Mouse (Mus musculus) kidney, embryonic 14.5 days (tissue): ENCODE measurements around the gene Ppfia1. TPM values are rescaled to one million over a fixed set of nuclear protein-coding genes. Genes with fewer than 3 reads are reported as not detected.

ENCODE experiments used
- ATAC-seq: fragments of 200-750 bp; cut with Nextera tagmentation; 2 replicates; pipeline ENCODE4 v1.8.0; 2017; ENCODE audit warnings: moderate number of reproducible peaks, mild to moderate bottlenecking, moderate TSS enrichment, moderate library complexity; ENCODE audit not compliant: low FRiP score, low TSS enrichment
- H3K27ac ChIP-seq: fragments of 300-500 bp; sonication (generic); 2 replicates; pipeline ENCODE4 v1.5.1; 2014; ENCODE audit warnings: low read depth, mild to moderate bottlenecking, low read length, moderate library complexity, mixed read lengths
- H3K27me3 ChIP-seq: fragments of 300-500 bp; sonication (generic); 2 replicates; pipeline ENCODE4 v1.6.1; 2014; ENCODE audit warnings: mild to moderate bottlenecking, low read length; ENCODE audit not compliant: control insufficient read depth, insufficient read depth
- H3K36me3 ChIP-seq: fragments of 300-500 bp; sonication (generic); 2 replicates; pipeline ENCODE4 v1.6.1; 2014; ENCODE audit warnings: low read length, mixed read lengths; ENCODE audit not compliant: control insufficient read depth, insufficient read depth
- H3K4me1 ChIP-seq: fragments of 300-500 bp; sonication (generic); 2 replicates; pipeline ENCODE4 v1.6.1; 2014; ENCODE audit warnings: low read length, mixed read lengths; ENCODE audit not compliant: control insufficient read depth, insufficient read depth
- H3K4me2 ChIP-seq: fragments of 300-500 bp; sonication (generic); replicated peaks from 2 replicates; pipeline ENCODE4 v1.6.1; 2014; ENCODE audit warnings: low read depth, mild to moderate bottlenecking, low read length
- H3K4me3 ChIP-seq: fragments of 300-500 bp; sonication (generic); 2 replicates; pipeline ENCODE4 v1.5.1; 2014; ENCODE audit warnings: mild to moderate bottlenecking, low read length
- H3K9ac ChIP-seq: fragments of 300-500 bp; sonication (generic); 2 replicates; pipeline ENCODE4 v1.6.1; 2014; ENCODE audit warnings: low read depth, mild to moderate bottlenecking, low read length, moderate library complexity
- H3K9me3 ChIP-seq: fragments of 300-500 bp; sonication (generic); 2 replicates; pipeline ENCODE4 v1.6.1; 2016; ENCODE audit warnings: low read length; ENCODE audit not compliant: control insufficient read depth
- WGBS: fragments of 180-500 bp; shearing (Covaris S2); extraction: QIAGEN DNeasy Blood & Tissue Kit; methylation state at CpG from one replicate; pipeline ENCODE4 v1.1.7; 2014; 5-methylcytosine and 5-hydroxymethylcytosine counted together
- polyA plus RNA-seq: library from polyadenylated mRNA; unstranded; fragments of >200 nt; fragmentation: Nextera tagmentation; extraction: Ambion mirVana; gene quantifications from 2 replicates; pipeline ENCODE4 v1.2.1, GENCODE M21; 2014

Ppfia1 gene
- polyA plus RNA-seq, 1 experiment from 2014 or later = 51.5 TPM

- 86% methylated on average over 7 of the region's 7 CpGs for WGBS
These were observed 91.0 kb downstream of the Ppfia1 start for GRCm38 (mm10) chr7:144462577-144462976.

DNA sequence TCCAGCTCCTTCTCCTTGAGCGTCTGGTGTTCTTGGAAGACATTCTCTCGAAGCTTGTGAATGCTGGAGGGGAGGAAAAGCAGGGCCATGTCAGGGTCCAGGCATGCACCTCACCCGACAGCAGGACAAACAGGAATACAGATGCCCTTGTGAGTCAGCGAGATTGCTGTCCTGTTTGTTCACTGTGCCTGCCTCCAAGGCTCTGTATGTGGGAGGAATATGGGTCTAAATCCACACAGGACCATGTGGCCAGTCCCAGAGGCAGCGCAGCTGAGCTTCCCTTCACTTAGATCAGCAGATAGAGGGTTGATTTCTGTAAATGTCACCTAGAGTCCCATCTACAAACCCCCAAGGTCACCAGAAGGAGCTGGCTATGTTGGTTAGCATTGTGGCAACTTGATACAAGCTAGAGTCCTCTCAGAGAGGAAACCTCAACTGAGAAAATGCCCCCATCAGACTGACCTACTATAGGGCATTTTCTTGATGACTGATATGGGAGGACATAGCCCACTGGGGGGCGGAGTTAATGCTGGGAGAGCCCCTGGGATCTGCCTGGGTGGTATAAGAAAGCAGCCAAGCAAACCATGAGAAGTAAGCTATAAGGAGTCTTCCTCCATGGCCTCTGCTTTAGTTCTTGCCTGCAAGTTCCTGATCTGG, 92.2 kb downstream of the Ppfia1 start:
- no peak overlapping the region for H3K4me2 ChIP-seq
- peaks cover 94% of the 10 kb centered on the region for H3K36me3 ChIP-seq
- no peaks in the 10 kb centered on the region for H3K27me3 ChIP-seq
- WGBS = 96% methylated on average over 6 of the region's 6 CpGs
- H3K9me3 ChIP-seq = no peaks in the 10 kb centered on the region
- ATAC-seq = no peak
- no peak overlapping the region for H3K27ac ChIP-seq
- H3K4me1 ChIP-seq = no peaks in the 10 kb centered on the region
- no peak overlapping the region for H3K4me3 ChIP-seq
- no peak overlapping the region for H3K9ac ChIP-seq

More at GRCm38 (mm10) chr7:144462577-144462976, 91.0 kb downstream of the Ppfia1 start:
- Histone ChIP-seq H3K4me2 (no peak overlapping the region), H3K4me1 (no peaks in the 10 kb centered on the region), H3K27me3 (no peaks in the 10 kb centered on the region), H3K36me3 (peaks cover 82% of the 10 kb centered on the region), H3K9ac (no peak overlapping the region), H3K9me3 (no peaks in the 10 kb centered on the region), H3K27ac (no peak overlapping the region), H3K4me3 (no peak overlapping the region)
- no peak for ATAC-seq

GRCm38 (mm10) chr7:144458881-144459280, 94.6 kb downstream of the Ppfia1 start:
- Histone ChIP-seq H3K9me3 (no peaks in the 10 kb centered on the region), H3K4me2 (no peak overlapping the region), H3K36me3 (peaks cover 100% of the 10 kb centered on the region), H3K4me3 (no peak overlapping the region), H3K4me1 (no peaks in the 10 kb centered on the region), H3K27me3 (no peaks in the 10 kb centered on the region), H3K9ac (no peak overlapping the region), H3K27ac (no peak overlapping the region)
- 89% methylated on average over 1 of the region's 1 CpGs for WGBS
- no peak for ATAC-seq

GRCm38 (mm10) chr7:144450661-144451060, 102.9 kb downstream of the Ppfia1 start:
- Histone ChIP-seq H3K4me1 (no peaks in the 10 kb centered on the region), H3K9ac (no peak overlapping the region), H3K36me3 (peaks cover 94% of the 10 kb centered on the region), H3K4me2 (no peak overlapping the region), H3K9me3 (no peaks in the 10 kb centered on the region), H3K4me3 (no peak overlapping the region), H3K27me3 (no peaks in the 10 kb centered on the region), H3K27ac (no peak overlapping the region)
- ATAC-seq = no peak
- 91% methylated on average over 9 of the region's 9 CpGs for WGBS

- Histone ChIP-seq H3K4me3 (no peak overlapping the region), H3K27me3 (no peaks in the 10 kb centered on the region), H3K4me2 (no peak overlapping the region), H3K36me3 (peaks cover 94% of the 10 kb centered on the region), H3K27ac (no peak overlapping the region), H3K4me1 (no peaks in the 10 kb centered on the region), H3K9me3 (no peaks in the 10 kb centered on the region), H3K9ac (no peak overlapping the region)
- 95% methylated on average over 13 of the region's 13 CpGs for WGBS
- ATAC-seq = no peak
These were observed 103.6 kb downstream of the Ppfia1 start for GRCm38 (mm10) chr7:144449637-144450570.

DNA sequence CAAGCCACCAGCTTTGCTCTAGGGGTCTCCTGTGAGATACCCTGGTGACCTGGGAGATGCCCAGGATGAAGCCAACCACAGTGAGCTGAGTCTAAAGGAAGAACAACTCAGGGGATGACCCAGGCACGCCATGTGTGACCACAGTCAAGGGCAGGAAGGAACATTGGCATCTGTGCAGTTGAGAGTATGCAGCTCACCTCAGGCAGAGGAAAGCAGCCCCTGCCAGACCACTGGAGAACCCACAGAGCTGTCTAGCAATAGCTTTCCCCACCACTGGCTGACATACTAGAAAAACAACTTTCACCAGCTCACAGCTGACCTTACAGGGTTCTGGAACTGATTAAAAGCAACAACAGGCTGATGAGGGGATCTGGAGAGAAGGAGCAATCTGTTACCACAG, 105.3 kb downstream of the Ppfia1 start:
- Histone ChIP-seq H3K9me3 (no peaks in the 10 kb centered on the region), H3K9ac (no peak overlapping the region), H3K27ac (no peak overlapping the region), H3K4me2 (no peak overlapping the region), H3K4me3 (no peak overlapping the region), H3K27me3 (no peaks in the 10 kb centered on the region), H3K4me1 (no peaks in the 10 kb centered on the region), H3K36me3 (peaks cover 93% of the 10 kb centered on the region)
- ATAC-seq = no peak
- 71% methylated on average over 1 of the region's 1 CpGs for WGBS

GRCm38 (mm10) chr7:144447146-144447545, 106.4 kb downstream of the Ppfia1 start:
- H3K9ac ChIP-seq = no peak overlapping the region
- ATAC-seq = no peak

GRCm38 (mm10) chr7:144444788-144445187, 108.7 kb downstream of the Ppfia1 start:
- Histone ChIP-seq H3K9ac (no peak overlapping the region), H3K4me1 (no peaks in the 10 kb centered on the region), H3K4me2 (no peak overlapping the region), H3K27ac (no peak overlapping the region), H3K4me3 (no peak overlapping the region), H3K9me3 (no peaks in the 10 kb centered on the region), H3K27me3 (no peaks in the 10 kb centered on the region), H3K36me3 (peaks cover 94% of the 10 kb centered on the region)
- no peak for ATAC-seq
- WGBS = 90% methylated on average over 7 of the region's 7 CpGs

More at GRCm38 (mm10) chr7:144447146-144447545, 106.4 kb downstream of the Ppfia1 start:
- no peaks in the 10 kb centered on the region for H3K27me3 ChIP-seq
- H3K36me3 ChIP-seq = peaks cover 92% of the 10 kb centered on the region
- H3K4me1 ChIP-seq = no peaks in the 10 kb centered on the region
- H3K4me3 ChIP-seq = no peak overlapping the region
- WGBS = 81% methylated on average over 3 of the region's 3 CpGs
- no peak overlapping the region for H3K27ac ChIP-seq
- H3K4me2 ChIP-seq = no peak overlapping the region
- no peaks in the 10 kb centered on the region for H3K9me3 ChIP-seq

- H3K4me1 ChIP-seq = no peaks in the 10 kb centered on the region
- no peak overlapping the region for H3K4me2 ChIP-seq
- 92% methylated on average over 4 of the region's 4 CpGs for WGBS
- H3K27me3 ChIP-seq = no peaks in the 10 kb centered on the region
- H3K36me3 ChIP-seq = peaks cover 98% of the 10 kb centered on the region
- no peak for ATAC-seq
- H3K9me3 ChIP-seq = no peaks in the 10 kb centered on the region
- H3K9ac ChIP-seq = no peak overlapping the region
- H3K27ac ChIP-seq = no peak overlapping the region
- no peak overlapping the region for H3K4me3 ChIP-seq
These were observed 111.6 kb downstream of the Ppfia1 start for GRCm38 (mm10) chr7:144441976-144442375.
